Mouse (Mus musculus) heart, adult 2 months (tissue): ENCODE data around the gene Itpa.

Experiments used
- CTCF ChIP-seq: fragments of 200-600 bp; IDR thresholded peaks from 2 replicates; pipeline ENCODE4 v1.8.1; 2022; ENCODE audit warnings: antibody characterized with exemption, mild to moderate bottlenecking, moderate library complexity
- EP300 ChIP-seq: fragments of 200-500 bp; IDR thresholded peaks from 2 replicates; pipeline ENCODE4 v1.6.1; 2011; ENCODE audit warnings: low read depth, low read length, control low read depth; ENCODE audit not compliant: insufficient read depth

DNA sequence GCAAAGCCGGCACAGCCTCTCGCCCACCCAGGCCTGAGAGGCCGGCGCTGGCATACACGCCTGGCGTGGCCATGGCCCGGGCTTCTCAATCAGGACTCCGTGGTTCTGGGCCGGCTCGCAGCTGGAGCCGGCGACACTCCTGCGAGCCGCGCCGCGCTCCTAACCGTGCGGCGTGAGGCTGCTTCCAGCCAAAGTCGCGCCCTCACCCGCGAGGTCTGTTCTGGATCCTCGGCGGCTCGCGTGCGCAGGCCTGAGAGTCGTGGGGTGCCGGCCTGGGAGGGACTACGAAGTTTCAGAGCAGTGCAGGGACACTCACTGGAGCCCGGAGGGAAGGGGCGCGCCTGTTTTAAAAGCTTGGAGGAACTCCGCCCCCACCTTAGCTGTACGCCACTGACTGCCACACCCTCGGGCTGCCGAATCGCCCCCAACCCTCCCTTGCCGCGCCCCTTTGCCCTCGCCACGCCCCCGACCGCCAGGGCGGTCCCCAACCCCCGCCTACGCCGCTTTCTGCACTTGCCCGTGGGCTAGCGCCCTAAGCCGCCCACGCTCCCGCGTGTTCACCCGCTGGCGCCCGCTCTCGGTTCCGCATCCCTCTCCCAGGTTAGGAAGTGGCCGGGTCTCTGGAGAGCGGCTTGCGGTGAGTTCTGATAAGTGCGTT, 29.9 kb downstream of the Itpa start, which contains the start of gene Slc4a11:
- TF ChIP-seq CTCF, result no peak
- no peak for TF ChIP-seq EP300
